Mouse (Mus musculus) erythroblast, embryonic 14.5 days (primary cell): ENCODE results near the gene Acvrl1.

Experiments
- GATA1 ChIP-seq: IDR thresholded peaks from 2 replicates; pipeline ENCODE4 v1.6.1; 2012; ENCODE audit warnings: low read length, inconsistent platforms, mixed read lengths
- TAL1 ChIP-seq: IDR thresholded peaks from 3 replicates; pipeline ENCODE4 v1.6.1; 2012; ENCODE audit warnings: low read length, inconsistent platforms, mixed read lengths

- TF ChIP-seq GATA1 (no peak), TAL1 (no peak)
Observed at GRCm38 (mm10) chr15:101129412-101129811, 1.1 kb downstream of the Acvrl1 start.
